Mouse (Mus musculus) liver, adult 2 months (tissue): ENCODE results near the gene C7. TPM values are rescaled to one million over a fixed set of nuclear protein-coding genes. Genes with fewer than 3 reads are reported as not detected.

ENCODE experiments used
- DNase-seq: peaks from one replicate; pipeline ENCODE4 v3.0.0-alpha.2; 2011; ENCODE audit warnings: low read depth, low spot score; ENCODE audit errors: extremely low read depth
- H3K27ac ChIP-seq: fragments of 200-500 bp; replicated peaks from 2 replicates; pipeline ENCODE4 v1.5.1; 2012; ENCODE audit warnings: low read depth, mild to moderate bottlenecking, control low read depth, inconsistent platforms, low read length; ENCODE audit not compliant: insufficient read depth
- H3K27me3 ChIP-seq: fragments of 200-500 bp; 2 replicates; pipeline ENCODE4 v1.6.1; 2012; ENCODE audit warnings: mild to moderate bottlenecking, moderate library complexity, low read length, inconsistent platforms; ENCODE audit not compliant: control insufficient read depth, insufficient read depth
- H3K36me3 ChIP-seq: fragments of 200-500 bp; 2 replicates; pipeline ENCODE4 v1.6.1; 2012; ENCODE audit warnings: low read length, inconsistent platforms; ENCODE audit not compliant: control insufficient read depth, insufficient read depth
- H3K4me1 ChIP-seq: fragments of 200-500 bp; 2 replicates; pipeline ENCODE4 v1.6.1; 2011; ENCODE audit warnings: low read length; ENCODE audit not compliant: control insufficient read depth, insufficient read depth
- H3K4me3 ChIP-seq: fragments of 200-500 bp; 2 replicates; pipeline ENCODE4 v1.5.1; 2011; ENCODE audit warnings: low read depth, mild to moderate bottlenecking, control low read depth, low read length, moderate library complexity; ENCODE audit not compliant: insufficient read depth
- H3K79me2 ChIP-seq: fragments of 200-500 bp; 2 replicates; pipeline ENCODE4 v1.6.1; 2012; ENCODE audit warnings: inconsistent platforms, mild to moderate bottlenecking, low read length, moderate library complexity; ENCODE audit not compliant: control insufficient read depth, insufficient read depth
- H3K9ac ChIP-seq: fragments of 200-500 bp; 2 replicates; pipeline ENCODE4 v1.6.1; 2012; ENCODE audit warnings: low read depth, mild to moderate bottlenecking, control low read depth, inconsistent platforms, low read length
- CTCF ChIP-seq: fragments of 200-500 bp; IDR thresholded peaks from 2 replicates; pipeline ENCODE4 v1.5.1; 2011; ENCODE audit warnings: low read depth, low read length, control low read depth
- POLR2A ChIP-seq: fragments of 200-500 bp; IDR thresholded peaks from 2 replicates; pipeline ENCODE4 v1.6.1; 2011; ENCODE audit warnings: low read length, control low read depth; ENCODE audit not compliant: insufficient read depth; ENCODE audit errors: extremely low read depth
- WGBS: fragments of 180-500 bp; shearing (Covaris S2); methylation state at CpG from one replicate; pipeline ENCODE4 v1.1.7; 2018; 5-methylcytosine and 5-hydroxymethylcytosine counted together
- polyA plus RNA-seq: library from polyadenylated mRNA; depleted of rRNA; stranded (reverse); fragments of >200 nt; gene quantifications from 2 replicates; pipeline ENCODE4 v1.2.3, GENCODE M21; 2012
- total RNA-seq: library from RNA; depleted of rRNA; stranded (reverse); fragments of >200 nt; gene quantifications from 2 replicates; pipeline ENCODE4 v1.2.3, GENCODE M21; 2014

C7 gene
- total and polyA plus RNA-seq, 2 experiments = 0.11 to 0.46 TPM

DNA sequence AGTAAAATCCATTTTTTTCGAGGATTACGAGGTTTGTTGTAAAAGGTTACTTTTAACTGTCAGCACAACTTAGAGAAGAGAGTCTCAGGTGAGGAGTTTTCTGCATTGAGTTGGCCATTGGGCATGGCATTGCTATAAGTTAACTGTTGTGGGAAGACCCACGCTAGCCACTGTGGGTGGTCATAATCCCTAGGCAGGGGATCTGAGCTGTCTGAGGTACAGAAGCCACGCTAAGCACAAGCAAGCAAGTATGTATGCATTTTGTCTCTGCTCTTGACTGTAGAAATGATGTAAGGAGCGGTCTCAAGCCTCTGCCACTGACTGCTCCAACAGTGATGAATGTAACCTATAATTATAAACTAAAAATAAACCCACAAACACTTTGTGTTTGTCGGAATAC is 42.4 kb upstream of the C7 start:
- no peak for DNase-seq
- 88% methylated on average over 6 of the region's 6 CpGs for WGBS
- Histone ChIP-seq H3K27ac (no peak overlapping the region), H3K27me3 (no peaks in the 10 kb centered on the region), H3K36me3 (peaks cover 24% of the 10 kb centered on the region), H3K4me3 (no peak overlapping the region), H3K4me1 (peaks cover 7% of the 10 kb centered on the region), H3K79me2 (peaks cover 4% of the 10 kb centered on the region; the same call in 1 of the 2 replicates), H3K9ac (no peak overlapping the region)
- TF ChIP-seq POLR2A (no peak), CTCF (no peak)

DNA sequence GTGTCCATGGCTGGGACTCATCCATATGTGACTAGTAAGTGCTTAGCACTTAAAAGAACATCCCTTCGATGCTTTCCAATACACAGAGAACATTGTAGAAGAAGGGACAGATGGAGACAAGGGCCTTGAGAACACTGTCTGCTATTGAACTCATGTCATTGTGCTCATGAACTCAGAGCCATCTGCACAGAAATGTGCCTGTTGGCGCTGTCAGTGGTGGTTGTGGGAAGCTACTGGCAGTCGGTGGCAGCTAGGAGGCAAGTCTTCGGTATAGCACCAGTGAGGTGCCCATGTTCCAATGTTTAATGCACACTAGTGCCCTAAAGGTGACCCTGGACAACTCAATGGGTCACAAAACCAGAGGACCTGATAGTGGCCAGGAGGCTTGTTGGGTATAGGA is 38.8 kb upstream of the C7 start:
- Histone ChIP-seq H3K27ac (no peak overlapping the region), H3K4me1 (peaks cover 5% of the 10 kb centered on the region), H3K79me2 (peaks cover 4% of the 10 kb centered on the region; the same call in 1 of the 2 replicates), H3K27me3 (no peaks in the 10 kb centered on the region), H3K9ac (no peak overlapping the region), H3K36me3 (peaks cover 27% of the 10 kb centered on the region), H3K4me3 (no peak overlapping the region)
- no peak for DNase-seq
- TF ChIP-seq POLR2A (no peak), CTCF (no peak)
- 95% methylated on average over 4 of the region's 4 CpGs for WGBS

DNA sequence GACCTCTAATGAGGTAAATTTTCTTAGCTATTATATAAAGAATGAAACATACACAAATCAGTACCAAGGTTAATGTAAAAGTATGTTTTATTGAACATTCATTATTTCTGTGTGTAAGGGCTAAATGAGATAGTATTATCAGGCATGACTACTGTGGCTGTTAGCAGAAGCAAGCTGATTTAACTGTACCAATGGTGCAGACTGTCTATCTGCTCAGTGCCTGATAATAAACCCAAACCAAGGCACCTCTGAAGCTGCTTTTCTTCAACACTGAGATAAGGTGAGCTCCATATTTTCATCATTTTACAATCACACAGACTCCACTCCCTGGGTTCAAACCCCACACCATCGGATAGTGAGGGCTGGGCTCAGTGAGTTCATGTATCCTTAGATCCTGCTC is 33.8 kb upstream of the C7 start:
- Histone ChIP-seq H3K79me2 (no peaks in the 10 kb centered on the region), H3K36me3 (peaks cover 14% of the 10 kb centered on the region; the same call in 1 of the 2 replicates), H3K9ac (no peak overlapping the region), H3K4me3 (no peak overlapping the region), H3K4me1 (no peaks in the 10 kb centered on the region), H3K27ac (no peak overlapping the region), H3K27me3 (no peaks in the 10 kb centered on the region)
- DNase-seq = no peak
- TF ChIP-seq CTCF (no peak), POLR2A (no peak)
- 96% methylated on average over 1 of the region's 1 CpGs for WGBS

DNA sequence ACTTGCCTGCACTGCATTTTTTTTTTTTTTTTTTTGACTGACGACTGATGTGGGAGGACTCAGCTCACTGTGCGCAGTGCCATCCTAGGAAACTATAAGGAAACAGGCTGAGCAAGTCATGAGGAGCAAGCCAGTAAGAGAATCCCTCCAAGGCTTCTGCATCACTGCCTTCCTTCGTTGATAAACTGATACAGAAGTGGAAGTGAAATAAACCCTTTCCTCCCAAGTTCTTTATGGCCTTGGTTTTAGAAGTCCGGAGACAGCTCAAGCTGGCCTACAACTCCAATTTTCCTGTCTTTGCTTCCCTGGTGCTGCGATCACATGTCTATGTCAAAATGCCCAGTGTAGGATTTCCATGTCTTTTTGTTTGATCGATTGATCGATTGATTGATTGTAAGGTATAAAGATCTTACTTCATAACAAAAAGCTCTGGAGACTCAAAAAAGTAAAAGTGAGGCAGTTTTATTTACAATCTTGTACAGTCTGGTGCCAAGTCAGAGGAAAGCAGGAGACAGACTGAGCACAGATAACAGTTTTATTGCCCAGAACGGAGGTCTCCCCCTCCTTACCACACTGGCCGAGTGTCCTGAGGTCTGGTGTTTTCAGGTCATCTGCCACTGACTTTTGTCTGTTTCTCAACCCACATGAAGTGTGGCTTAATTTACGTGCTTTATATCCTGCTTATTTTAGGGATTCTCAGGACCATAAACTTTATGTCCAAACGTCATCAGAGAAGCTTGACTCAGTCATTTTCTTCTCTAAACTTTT is 32.2 kb upstream of the C7 start:
- no peak overlapping the region for H3K27ac ChIP-seq
- H3K4me1 ChIP-seq = no peaks in the 10 kb centered on the region
- H3K4me3 ChIP-seq = no peak overlapping the region
- H3K9ac ChIP-seq = no peak overlapping the region
- no peaks in the 10 kb centered on the region for H3K79me2 ChIP-seq
- no peak for DNase-seq
- TF ChIP-seq POLR2A = no peak
- no peak for TF ChIP-seq CTCF
- WGBS = 89% methylated on average over 11 of the region's 11 CpGs
- H3K36me3 ChIP-seq = peaks cover 3% of the 10 kb centered on the region; the same call in 1 of the 2 replicates
- H3K27me3 ChIP-seq = no peaks in the 10 kb centered on the region

DNA sequence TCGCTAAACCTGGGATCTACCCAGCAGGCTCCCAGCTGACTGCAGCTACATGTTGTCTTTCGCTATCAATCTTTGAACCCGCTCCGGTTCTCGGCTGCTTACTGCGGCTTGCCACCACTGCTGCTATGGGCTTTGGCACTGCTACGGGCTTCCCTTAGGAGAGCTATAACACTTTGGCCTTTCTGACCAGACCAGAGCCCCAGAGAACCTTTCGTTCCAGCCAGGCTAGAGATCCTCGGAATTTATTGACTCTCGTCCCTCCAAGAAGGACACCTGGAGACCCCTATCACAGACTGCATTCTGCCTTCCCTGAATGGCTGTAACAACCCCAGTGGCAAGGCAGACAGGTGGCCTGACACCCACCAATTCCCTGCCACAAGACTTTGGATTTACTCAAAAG is 26.6 kb upstream of the C7 start:
- Histone ChIP-seq H3K27ac (no peak overlapping the region), H3K79me2 (no peaks in the 10 kb centered on the region), H3K36me3 (no peaks in the 10 kb centered on the region), H3K4me1 (no peaks in the 10 kb centered on the region), H3K4me3 (no peak overlapping the region), H3K9ac (no peak overlapping the region), H3K27me3 (no peaks in the 10 kb centered on the region)
- WGBS = 88% methylated on average over 10 of the region's 10 CpGs
- DNase-seq = no peak
- no peak for TF ChIP-seq CTCF

- no peak overlapping the region for H3K4me3 ChIP-seq
- DNase-seq = no peak
- H3K36me3 ChIP-seq = no peaks in the 10 kb centered on the region
- H3K4me1 ChIP-seq = no peaks in the 10 kb centered on the region
- no peaks in the 10 kb centered on the region for H3K79me2 ChIP-seq
- 78% methylated on average over 7 of the region's 7 CpGs for WGBS
- TF ChIP-seq POLR2A = no peak
- TF ChIP-seq CTCF = no peak
- no peak overlapping the region for H3K9ac ChIP-seq
- H3K27ac ChIP-seq = no peak overlapping the region
- H3K27me3 ChIP-seq = no peaks in the 10 kb centered on the region
These were observed 25.5 kb upstream of the C7 start for GRCm38 (mm10) chr15:5088850-5089608.
